Mouse (Mus musculus): ENCODE data around the gene Adk. TPM values are rescaled to one million over a fixed set of nuclear protein-coding genes. Genes with fewer than 3 reads are reported as not detected.
"Not testable (repeated sequence)": the region's sequence is repeated elsewhere in the genome, so short reads cannot be mapped to it uniquely, and the experiment has no call there.

Adk gene
- polyA plus RNA-seq, 1 experiment from 2014 or later, result 242 TPM

- Histone ChIP-seq H3K9ac (no peak overlapping the region), H3K36me3 (no peaks in the 10 kb centered on the region), H3K4me1 (peaks cover 19% of the 10 kb centered on the region), H3K4me2 (no peak overlapping the region), H3K27ac (replicated peaks) (peak overlapping the region; percentile 59), H3K27me3 (replicated peaks) (no peaks in the 10 kb centered on the region), H3K4me3 (no peak overlapping the region), H3K9me3 (0 out of 2 replicates have a peak, but pooled peaks cover 3% of the 10 kb centered on the region)
- no peak for ATAC-seq (ENCODE audit: extremely low read depth, insufficient number of reproducible peaks, low FRiP score, low TSS enrichment)
- 71% methylated on average over 9 of the region's 9 CpGs for WGBS
Observed at GRCm38 (mm10) chr14:21463117-21463712, 410.8 kb downstream of the Adk start.

- no peak for ATAC-seq (ENCODE audit: extremely low read depth, insufficient number of reproducible peaks, low FRiP score, low TSS enrichment)
- 71% methylated on average over 5 of the region's 5 CpGs for WGBS
- Histone ChIP-seq H3K4me2 (no peak overlapping the region), H3K9ac (no peak overlapping the region), H3K4me3 (no peak overlapping the region), H3K27ac (replicated peaks) (no peak overlapping the region), H3K9me3 (0 out of 2 replicates have a peak, but pooled peaks cover 3% of the 10 kb centered on the region), H3K27me3 (replicated peaks) (no peaks in the 10 kb centered on the region), H3K36me3 (no peaks in the 10 kb centered on the region), H3K4me1 (peaks cover 3% of the 10 kb centered on the region; the same call in 1 of the 2 replicates)
Observed at GRCm38 (mm10) chr14:21470386-21470785, 418.0 kb downstream of the Adk start.

- H3K36me3 ChIP-seq, result no peaks in the 10 kb centered on the region
- 0 out of 2 replicates have a peak, but pooled peaks cover 3% of the 10 kb centered on the region for H3K9me3 ChIP-seq
- no peak overlapping the region for H3K4me2 ChIP-seq
- no peak for ATAC-seq (ENCODE audit: extremely low read depth, insufficient number of reproducible peaks, low FRiP score, low TSS enrichment)
- H3K4me1 ChIP-seq, result peaks cover 8% of the 10 kb centered on the region; the same call in 1 of the 2 replicates
- no peaks in the 10 kb centered on the region for H3K27me3 ChIP-seq (replicated peaks)
- 86% methylated on average over 2 of the region's 2 CpGs for WGBS
- H3K27ac ChIP-seq (replicated peaks), result no peak overlapping the region
- no peak overlapping the region for H3K4me3 ChIP-seq
- H3K9ac ChIP-seq, result no peak overlapping the region
Observed at GRCm38 (mm10) chr14:21471975-21472374, 419.6 kb downstream of the Adk start.

GRCm38 (mm10) chr14:21474593-21475132 is 422.3 kb downstream of the Adk start:
- 77% methylated on average over 4 of the region's 4 CpGs for WGBS
- not testable (repeated sequence) for H3K27ac ChIP-seq (replicated peaks); H3K9ac ChIP-seq; H3K4me3 ChIP-seq; H3K4me2 ChIP-seq; H3K27me3 ChIP-seq (replicated peaks); H3K9me3 ChIP-seq; H3K4me1 ChIP-seq; ATAC-seq (ENCODE audit: extremely low read depth, insufficient number of reproducible peaks, low FRiP score, low TSS enrichment); H3K36me3 ChIP-seq

GRCm38 (mm10) chr14:21477181-21477580 is 424.8 kb downstream of the Adk start:
- Histone ChIP-seq H3K9ac (no peak overlapping the region), H3K9me3 (0 out of 2 replicates have a peak, but pooled peaks cover 4% of the 10 kb centered on the region), H3K4me1 (peaks cover 8% of the 10 kb centered on the region; the same call in 1 of the 2 replicates), H3K27ac (replicated peaks) (no peak overlapping the region), H3K4me3 (no peak overlapping the region), H3K4me2 (no peak overlapping the region), H3K27me3 (replicated peaks) (no peaks in the 10 kb centered on the region), H3K36me3 (no peaks in the 10 kb centered on the region)
- 86% methylated on average over 2 of the region's 2 CpGs for WGBS
- no peak for ATAC-seq (ENCODE audit: extremely low read depth, insufficient number of reproducible peaks, low FRiP score, low TSS enrichment)

- ATAC-seq (ENCODE audit: extremely low read depth, insufficient number of reproducible peaks, low FRiP score, low TSS enrichment), result no peak
- no peak overlapping the region for H3K27ac ChIP-seq (replicated peaks)
- 0 out of 2 replicates have a peak, but pooled peaks cover 4% of the 10 kb centered on the region for H3K9me3 ChIP-seq
- 88% methylated on average over 8 of the region's 8 CpGs for WGBS
- H3K27me3 ChIP-seq (replicated peaks), result no peaks in the 10 kb centered on the region
- H3K4me1 ChIP-seq, result peaks cover 8% of the 10 kb centered on the region; the same call in 1 of the 2 replicates
- H3K4me2 ChIP-seq, result no peak overlapping the region
- H3K9ac ChIP-seq, result no peak overlapping the region
- H3K36me3 ChIP-seq, result no peaks in the 10 kb centered on the region
- H3K4me3 ChIP-seq, result no peak overlapping the region
Observed at GRCm38 (mm10) chr14:21479566-21479965, 427.2 kb downstream of the Adk start.

- ATAC-seq (ENCODE audit: extremely low read depth, insufficient number of reproducible peaks, low FRiP score, low TSS enrichment), result no peak
- Histone ChIP-seq H3K27ac (replicated peaks) (no peak overlapping the region), H3K9ac (no peak overlapping the region), H3K27me3 (replicated peaks) (no peaks in the 10 kb centered on the region), H3K4me3 (no peak overlapping the region), H3K36me3 (no peaks in the 10 kb centered on the region), H3K9me3 (0 out of 2 replicates have a peak, but pooled peaks cover 4% of the 10 kb centered on the region), H3K4me1 (0 out of 2 replicates have a peak, but pooled peaks cover 5% of the 10 kb centered on the region), H3K4me2 (no peak overlapping the region)
- WGBS, result 80% methylated on average over 5 of the region's 5 CpGs
Observed at GRCm38 (mm10) chr14:21480191-21480590, 427.8 kb downstream of the Adk start.

GRCm38 (mm10) chr14:21481231-21481630 is 428.9 kb downstream of the Adk start, which contains the start of gene Kat6b:
Kat6b (plus strand) TSS chr14:21481434.
- H3K9ac ChIP-seq, result no peak within 1 kb of the TSS
- no peaks in the 10 kb centered on the region for H3K36me3 ChIP-seq
- 0 out of 2 replicates have a peak, but pooled peaks cover under 1% of the 10 kb centered on the region for H3K4me1 ChIP-seq
- H3K9me3 ChIP-seq, result 0 out of 2 replicates have a peak, but pooled peaks cover 4% of the 10 kb centered on the region
- no peak for ATAC-seq (ENCODE audit: extremely low read depth, insufficient number of reproducible peaks, low FRiP score, low TSS enrichment)
- H3K4me2 ChIP-seq, result no peak within 1 kb of the TSS
- no peak within 1 kb of the TSS for H3K4me3 ChIP-seq
- 87% methylated on average over 7 of the region's 7 CpGs for WGBS
- H3K27me3 ChIP-seq (replicated peaks), result no peaks in the 10 kb centered on the region
- H3K27ac ChIP-seq (replicated peaks), result no peak within 1 kb of the TSS

GRCm38 (mm10) chr14:21484199-21484598 is 431.8 kb downstream of the Adk start:
- 83% methylated on average over 2 of the region's 2 CpGs for WGBS
- no peak for ATAC-seq (ENCODE audit: extremely low read depth, insufficient number of reproducible peaks, low FRiP score, low TSS enrichment)
- Histone ChIP-seq H3K27ac (replicated peaks) (no peak overlapping the region), H3K4me1 (no peaks in the 10 kb centered on the region), H3K4me3 (no peak overlapping the region), H3K36me3 (no peaks in the 10 kb centered on the region), H3K9ac (no peak overlapping the region), H3K27me3 (replicated peaks) (no peaks in the 10 kb centered on the region), H3K9me3 (0 out of 2 replicates have a peak, but pooled peaks cover 4% of the 10 kb centered on the region), H3K4me2 (no peak overlapping the region)

- Histone ChIP-seq H3K4me2 (no peak overlapping the region), H3K4me3 (no peak overlapping the region), H3K27ac (replicated peaks) (no peak overlapping the region), H3K9ac (no peak overlapping the region), H3K9me3 (0 out of 2 replicates have a peak, but pooled peaks cover under 1% of the 10 kb centered on the region), H3K4me1 (no peaks in the 10 kb centered on the region), H3K27me3 (replicated peaks) (no peaks in the 10 kb centered on the region), H3K36me3 (no peaks in the 10 kb centered on the region)
- WGBS, result 89% methylated on average over 10 of the region's 10 CpGs
- no peak for ATAC-seq (ENCODE audit: extremely low read depth, insufficient number of reproducible peaks, low FRiP score, low TSS enrichment)
Observed at GRCm38 (mm10) chr14:21484693-21485092, 432.3 kb downstream of the Adk start.

- H3K4me1 ChIP-seq, result no peaks in the 10 kb centered on the region
- H3K9me3 ChIP-seq, result no peaks in the 10 kb centered on the region
- ATAC-seq (ENCODE audit: extremely low read depth, insufficient number of reproducible peaks, low FRiP score, low TSS enrichment), result no peak
- WGBS, result 85% methylated on average over 3 of the region's 3 CpGs
- no peak overlapping the region for H3K4me3 ChIP-seq
- no peaks in the 10 kb centered on the region for H3K36me3 ChIP-seq
- no peak overlapping the region for H3K4me2 ChIP-seq
- no peak overlapping the region for H3K27ac ChIP-seq (replicated peaks)
- no peaks in the 10 kb centered on the region for H3K27me3 ChIP-seq (replicated peaks)
- no peak overlapping the region for H3K9ac ChIP-seq
Observed at GRCm38 (mm10) chr14:21485961-21486520, 433.7 kb downstream of the Adk start.
